Mouse (Mus musculus) adrenal gland, adult 2 months (tissue): Measurements from ENCODE around the gene Mief2. TPM values are rescaled to one million over a fixed set of nuclear protein-coding genes. Genes with fewer than 3 reads are reported as not detected.

Experiments used
- DNase-seq: peaks from one replicate; pipeline ENCODE4 v3.0.0; 2021
- microRNA-seq, 2 experiments: library from miRNA; unstranded; fragments of <30 nt; microRNA quantifications; one replicate each; pipeline ENCODE4 v1.2.0; 2021
- polyA plus RNA-seq: library from polyadenylated mRNA; depleted of rRNA; stranded (reverse); fragments of >200 nt; gene quantifications from 2 replicates; pipeline ENCODE4 v1.2.3, GENCODE M21; 2012; rRNA removed
- total RNA-seq, 2 experiments: library from RNA; stranded (reverse); gene quantifications; 2 replicates each; pipeline ENCODE4 v1.2.3; 2021

Gene Mief2
- total and polyA plus RNA-seq, 3 experiments, result 26.0 to 47.2 (median 41.6) TPM

- peak; percentile 92 for DNase-seq
These were observed 48.9 kb downstream of the Mief2 start, which contains the start of the genes Top3a and Smcr8 for GRCm38 (mm10) chr11:60776829-60777740. Gene Top3a, minus strand, starts transcription at chr11:60777365. Gene Smcr8, plus strand, starts transcription at chr11:60777524.

DNA sequence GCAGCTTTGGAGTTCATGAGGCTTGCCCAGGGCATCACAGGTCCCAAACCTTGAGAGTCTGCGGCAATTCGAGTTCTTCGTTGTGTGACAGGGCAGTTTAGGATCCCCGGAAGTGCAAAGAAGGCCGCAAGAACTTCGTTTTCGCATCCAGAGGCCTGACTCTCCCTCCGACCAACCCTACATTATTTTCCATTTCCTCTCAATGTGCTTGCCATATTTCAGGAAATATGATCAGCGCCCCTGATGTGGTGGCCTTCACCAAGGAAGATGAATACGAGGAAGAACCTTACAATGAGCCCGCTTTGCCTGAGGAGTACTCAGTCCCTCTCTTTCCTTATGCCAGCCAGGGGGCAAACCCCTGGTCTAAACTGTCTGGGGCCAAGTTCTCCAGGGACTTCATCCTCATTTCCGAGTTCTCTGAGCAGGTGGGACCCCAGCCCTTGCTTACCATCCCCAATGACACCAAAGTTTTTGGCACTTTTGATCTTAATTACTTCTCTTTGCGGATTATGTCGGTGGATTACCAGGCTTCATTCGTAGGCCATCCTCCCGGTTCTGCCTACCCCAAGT is 49.7 kb downstream of the Mief2 start:
- DNase-seq, result no peak

GRCm38 (mm10) chr11:60779673-60780189 is 51.5 kb downstream of the Mief2 start:
- no peak for DNase-seq

Small RNAs within 50 kb of the gene (microRNA-seq; reads per million reads assigned to microRNA genes)
- 4.2 to 6.2 reads per million in 2 experiments for gene Mir5100

Other genes starting within 250 kb of the Mief2 start
- 10 to 100 TPM; 93.8 to 98.1 TPM for gene Alkbh5, start 192.0 kb upstream of the Mief2 start, total RNA-seq
- gene Alkbh5, start 192.0 kb upstream of the Mief2 start, polyA plus RNA-seq, result 37.9 and 39.3 TPM in 2 replicates
- gene Llgl1, start 28.7 kb upstream of the Mief2 start, total RNA-seq, result 10 to 100 TPM; 19.5 to 26.5 TPM
- gene Llgl1, start 28.7 kb upstream of the Mief2 start, polyA plus RNA-seq, result 59.4 and 62.5 TPM in 2 replicates
- gene Flii, start 1.1 kb upstream of the Mief2 start, total RNA-seq, result 100 to 1,000 TPM; 149 to 186 TPM
- gene Flii, start 1.1 kb upstream of the Mief2 start, polyA plus RNA-seq, result 271 and 327 TPM in 2 replicates
- gene Top3a, start 49.0 kb downstream of the Mief2 start, total RNA-seq, result 10 to 100 TPM in 1 of 2 experiments, 1 to 10 TPM in 1; 6.7 to 10.7 TPM
- gene Top3a, start 49.0 kb downstream of the Mief2 start, polyA plus RNA-seq, result 5.8 and 6.1 TPM in 2 replicates
- gene Smcr8, start 49.1 kb downstream of the Mief2 start, total RNA-seq, result 10 to 100 TPM; 19.7 to 33.3 TPM
- 6.4 and 8.6 TPM in 2 replicates for gene Smcr8, start 49.1 kb downstream of the Mief2 start, polyA plus RNA-seq
- gene Shmt1, start 83.3 kb downstream of the Mief2 start, total RNA-seq, result 10 to 100 TPM; 38.7 to 82.4 TPM
- 27.7 and 43.5 TPM in 2 replicates for gene Shmt1, start 83.3 kb downstream of the Mief2 start, polyA plus RNA-seq
- 10 to 100 TPM; 36.9 to 53.7 TPM for gene Dhrs7b, start 102.2 kb downstream of the Mief2 start, total RNA-seq
- gene Dhrs7b, start 102.2 kb downstream of the Mief2 start, polyA plus RNA-seq, result 13.2 and 16.0 TPM in 2 replicates
- gene Tmem11, start 150.9 kb downstream of the Mief2 start, total RNA-seq, result 10 to 100 TPM; 37.0 to 62.2 TPM
- gene Tmem11, start 150.9 kb downstream of the Mief2 start, polyA plus RNA-seq, result 74.9 and 88.3 TPM in 2 replicates
- gene Natd1, start 186.4 kb downstream of the Mief2 start, total RNA-seq, result 10 to 100 TPM; 17.7 to 20.1 TPM
- gene Natd1, start 186.4 kb downstream of the Mief2 start, polyA plus RNA-seq, result 38.3 and 40.9 TPM in 2 replicates
- gene Map2k3, start 203.6 kb downstream of the Mief2 start, total RNA-seq, result 100 to 1,000 TPM in 1 of 2 experiments, 10 to 100 TPM in 1; 91.3 to 101 TPM
- gene Map2k3, start 203.6 kb downstream of the Mief2 start, polyA plus RNA-seq, result 110 and 145 TPM in 2 replicates